Mouse (Mus musculus): Measurements from ENCODE around the gene Selenoi. TPM values are rescaled to one million over a fixed set of nuclear protein-coding genes. Genes with fewer than 3 reads are reported as not detected.

The Selenoi gene
- total and polyA plus RNA-seq, 3 experiments = 43.4 to 101 (median 76.3) TPM

- Histone ChIP-seq H3K36me3 (ENCODE audit: control insufficient read depth in 1 of 2, insufficient read depth in 2 of 2, low read length in 2 of 2) (no peaks in the 10 kb centered on the region), H3K4me3 (ENCODE audit: control insufficient read depth in 1 of 2, insufficient read depth in 1 of 2, low read depth in 2 of 2, low read length in 2 of 2) (no peak overlapping the region), H3K9me3 (replicated peaks; ENCODE audit: insufficient read depth, low read length) (no peaks in the 10 kb centered on the region), H3K4me1 (ENCODE audit: control insufficient read depth in 1 of 2, insufficient read depth in 2 of 2, low read length in 2 of 2) (no peaks in the 10 kb centered on the region), H3K27me3 (ENCODE audit: control insufficient read depth in 1 of 2, insufficient read depth in 2 of 2, low read length in 2 of 2) (no peaks in the 10 kb centered on the region), H3K27ac (ENCODE audit: control insufficient read depth, low read depth, low read length) (no peak overlapping the region), H3K9ac (ENCODE audit: control insufficient read depth, low read depth, low read length, poor library complexity, severe bottlenecking) (no peak overlapping the region), H3K79me2 (ENCODE audit: control insufficient read depth, insufficient read depth, low read length, poor library complexity) (no peaks in the 10 kb centered on the region)
- DNase-seq (ENCODE audit: low read depth, low spot score) = no peak
- TF ChIP-seq MYB (IDR thresholded peaks at IDR 0.05; ENCODE audit: low read depth, low read length) (no peak), MAFK (IDR thresholded peaks at IDR 0.05; ENCODE audit: borderline replicate concordance, low read depth, low read length) (no peak), USF2 (IDR thresholded peaks at IDR 0.05; ENCODE audit: borderline replicate concordance in 1 of 2, insufficient read depth in 1 of 2, low read depth in 1 of 2, low read length in 2 of 2) (no peak), ZKSCAN1 (IDR thresholded peaks at IDR 0.05; ENCODE audit: low read depth, low read length) (no peak), POLR2AphosphoS2 (IDR thresholded peaks at IDR 0.05; ENCODE audit: low read length) (no peak), UBTF (IDR thresholded peaks at IDR 0.05; ENCODE audit: borderline replicate concordance, insufficient read depth, low read depth, low read length) (no peak), MAX (IDR thresholded peaks at IDR 0.05; ENCODE audit: low read length) (no peak), TCF12 (IDR thresholded peaks at IDR 0.05; ENCODE audit: low read depth, low read length) (no peak), CTCF (IDR thresholded peaks at IDR 0.05 in 2 of 3, conservative IDR thresholded peaks at IDR 0.05 in 1 of 3; ENCODE audit: control insufficient read depth in 1 of 3, insufficient read depth in 1 of 3, low read depth in 2 of 3, low read length in 3 of 3, poor library complexity in 1 of 3, severe bottlenecking in 1 of 3) (no peak), JUND (IDR thresholded peaks at IDR 0.05; ENCODE audit: low read depth, low read length) (no peak), BHLHE40 (IDR thresholded peaks at IDR 0.05; ENCODE audit: borderline replicate concordance, low read depth, low read length) (no peak), ELF1 (IDR thresholded peaks at IDR 0.05; ENCODE audit: low read depth, low read length) (no peak), USF1 (IDR thresholded peaks at IDR 0.05; ENCODE audit: low read depth, low read length) (no peak), GATA1 (IDR thresholded peaks at IDR 0.05; ENCODE audit: low read depth, low read length) (no peak), MYC (IDR thresholded peaks at IDR 0.05; ENCODE audit: low read depth, low read length) (no peak)
These were observed 46.6 kb downstream of the Selenoi start for GRCm38 (mm10) chr5:30278952-30279351.

- H3K9me3 ChIP-seq (replicated peaks; ENCODE audit: insufficient read depth, low read length) = no peaks in the 10 kb centered on the region
- H3K4me3 ChIP-seq (ENCODE audit: control insufficient read depth in 1 of 2, insufficient read depth in 1 of 2, low read depth in 2 of 2, low read length in 2 of 2) = no peak overlapping the region
- no peaks in the 10 kb centered on the region for H3K4me1 ChIP-seq (ENCODE audit: control insufficient read depth in 1 of 2, insufficient read depth in 2 of 2, low read length in 2 of 2)
- TF ChIP-seq POLR2AphosphoS2 (IDR thresholded peaks at IDR 0.05; ENCODE audit: low read length) (no peak), ZMIZ1 (IDR thresholded peaks at IDR 0.05; ENCODE audit: low read depth, low read length) (no peak)
- H3K9ac ChIP-seq (ENCODE audit: control insufficient read depth, low read depth, low read length, poor library complexity, severe bottlenecking) = no peak overlapping the region
- no peaks in the 10 kb centered on the region for H3K36me3 ChIP-seq (ENCODE audit: control insufficient read depth in 1 of 2, insufficient read depth in 2 of 2, low read length in 2 of 2)
- no peaks in the 10 kb centered on the region for H3K79me2 ChIP-seq (ENCODE audit: control insufficient read depth, insufficient read depth, low read length, poor library complexity)
- no peak for DNase-seq (ENCODE audit: low read depth, low spot score)
- H3K27me3 ChIP-seq (ENCODE audit: control insufficient read depth in 1 of 2, insufficient read depth in 2 of 2, low read length in 2 of 2) = no peaks in the 10 kb centered on the region
- H3K27ac ChIP-seq (ENCODE audit: control insufficient read depth, low read depth, low read length) = no peak overlapping the region
These were observed 47.1 kb downstream of the Selenoi start for GRCm38 (mm10) chr5:30279446-30279845.

All from MEL (cell line).